Mouse (Mus musculus): ENCODE data around the gene Igfbp4. TPM values are rescaled to one million over a fixed set of nuclear protein-coding genes. Genes with fewer than 3 reads are reported as not detected.

Gene Igfbp4
- polyA plus RNA-seq, 1 experiment from 2014 or later: 440 TPM

DNA sequence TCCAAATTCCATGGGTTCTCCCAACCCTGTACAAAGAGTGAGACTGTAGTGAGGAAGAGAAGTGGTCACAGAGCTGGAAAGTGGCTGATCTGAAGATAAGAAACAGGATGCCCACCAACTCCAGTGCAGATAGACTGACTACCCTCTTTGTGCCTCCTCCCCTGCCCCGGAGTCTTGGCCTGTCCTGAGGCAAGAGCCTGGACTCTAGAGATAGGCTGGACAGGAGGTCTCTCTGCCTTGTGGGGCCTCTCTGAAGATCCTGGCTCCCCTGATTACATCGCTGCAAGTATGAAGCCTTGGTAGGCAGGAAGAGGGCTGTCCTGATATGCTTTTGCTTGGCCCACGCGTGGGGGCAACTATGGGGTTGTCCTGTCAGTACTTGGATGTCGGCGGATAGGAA is 4.8 kb upstream of the Igfbp4 start:
- H3K4me2 ChIP-seq (ENCODE audit: low read depth, low read length): no peak overlapping the region
- H3K27me3 ChIP-seq (ENCODE audit: control insufficient read depth, insufficient read depth, low read length): no peaks in the 10 kb centered on the region
- no peak overlapping the region for H3K9ac ChIP-seq (ENCODE audit: low read length)
- H3K36me3 ChIP-seq (ENCODE audit: control insufficient read depth, insufficient read depth, low read length): no peaks in the 10 kb centered on the region
- 78% methylated on average over 6 of the region's 6 CpGs for WGBS
- H3K9me3 ChIP-seq (replicated peaks; ENCODE audit: control insufficient read depth, low read length): no peaks in the 10 kb centered on the region
- H3K4me3 ChIP-seq (replicated peaks; ENCODE audit: low read length): no peak overlapping the region
- H3K27ac ChIP-seq (ENCODE audit: low read length): no peak overlapping the region
- no peaks in the 10 kb centered on the region; the same call in 1 of the 2 replicates for H3K4me1 ChIP-seq (ENCODE audit: control insufficient read depth, insufficient read depth, low read length)
- ATAC-seq (ENCODE audit: insufficient read depth, low FRiP score): no peak

DNA sequence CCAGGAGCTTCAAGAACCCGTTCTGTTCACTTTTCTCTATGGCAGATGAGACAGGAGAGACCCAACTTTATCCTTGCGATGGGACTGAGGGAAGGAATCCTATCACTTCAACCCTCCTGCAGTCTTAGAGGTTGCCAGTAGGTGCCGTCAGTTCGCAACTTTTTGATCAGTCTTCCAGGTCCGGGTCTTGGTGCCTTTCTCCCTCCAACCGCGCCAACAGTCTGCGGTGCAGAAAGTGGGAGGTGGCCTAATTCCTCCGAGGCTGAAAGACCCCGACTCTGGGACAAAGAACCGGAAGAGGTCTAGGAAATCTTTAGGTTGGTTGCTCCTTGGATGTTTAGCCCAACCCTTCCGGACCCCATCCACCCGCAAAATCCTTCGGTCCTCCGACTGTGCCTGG is 1.3 kb upstream of the Igfbp4 start:
- Histone ChIP-seq H3K9me3 (replicated peaks; ENCODE audit: control insufficient read depth, low read length) (no peaks in the 10 kb centered on the region), H3K36me3 (ENCODE audit: control insufficient read depth, insufficient read depth, low read length) (no peaks in the 10 kb centered on the region), H3K27ac (ENCODE audit: low read length) (peak overlapping the region; percentile 89), H3K27me3 (ENCODE audit: control insufficient read depth, insufficient read depth, low read length) (no peaks in the 10 kb centered on the region), H3K4me1 (ENCODE audit: control insufficient read depth, insufficient read depth, low read length) (peaks cover 13% of the 10 kb centered on the region), H3K4me2 (ENCODE audit: low read depth, low read length) (peak overlapping the region; percentile 92), H3K4me3 (replicated peaks; ENCODE audit: low read length) (peak overlapping the region; percentile 61), H3K9ac (ENCODE audit: low read length) (peak overlapping the region; percentile 88)
- under 1% methylated on average over 15 of the region's 15 CpGs for WGBS
- peak; percentile 65; the same call in 1 of the 2 replicates for ATAC-seq (ENCODE audit: insufficient read depth, low FRiP score)

DNA sequence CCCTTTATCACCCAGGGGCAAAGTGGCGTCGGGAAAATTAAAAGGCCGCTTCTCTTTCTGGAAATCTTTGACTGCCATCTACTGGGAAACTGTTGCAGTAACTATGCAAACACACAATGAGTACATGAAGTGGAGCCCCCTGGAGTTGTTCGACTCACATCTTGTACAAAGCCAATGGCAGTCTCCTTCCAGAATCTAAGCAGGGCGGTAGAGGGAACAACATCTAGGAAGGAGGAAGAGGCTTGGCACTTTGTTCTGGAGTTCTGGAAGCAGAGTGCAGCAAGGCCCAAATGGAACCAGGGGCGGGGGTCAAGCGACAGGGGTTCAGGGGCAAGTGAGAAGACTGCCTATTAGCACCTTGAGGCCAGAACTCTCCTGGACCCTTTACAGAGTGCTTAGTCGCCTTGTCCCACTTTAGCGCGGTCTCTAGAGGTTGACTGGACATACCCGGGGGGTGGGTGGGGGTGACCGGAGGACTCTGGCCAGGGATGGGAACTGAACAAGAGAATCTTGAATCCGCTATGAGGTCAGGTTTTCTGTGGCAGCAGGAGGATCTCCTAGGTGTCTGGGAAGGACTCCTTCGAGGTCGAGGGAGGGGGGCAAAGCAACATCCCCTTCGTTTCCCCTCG is 584 bp upstream of the Igfbp4 start:
- H3K9ac ChIP-seq (ENCODE audit: low read length): peak overlapping the region; percentile 88
- peak overlapping the region; percentile 92 for H3K4me2 ChIP-seq (ENCODE audit: low read depth, low read length)
- H3K4me1 ChIP-seq (ENCODE audit: control insufficient read depth, insufficient read depth, low read length): peaks cover 20% of the 10 kb centered on the region
- peak overlapping the region; percentile 61 for H3K4me3 ChIP-seq (replicated peaks; ENCODE audit: low read length)
- H3K9me3 ChIP-seq (replicated peaks; ENCODE audit: control insufficient read depth, low read length): no peaks in the 10 kb centered on the region
- peak; percentile 22; the same call in 1 of the 2 replicates for ATAC-seq (ENCODE audit: insufficient read depth, low FRiP score)
- 1% methylated on average over 17 of the region's 17 CpGs for WGBS
- peak overlapping the region; percentile 89 for H3K27ac ChIP-seq (ENCODE audit: low read length)
- H3K27me3 ChIP-seq (ENCODE audit: control insufficient read depth, insufficient read depth, low read length): no peaks in the 10 kb centered on the region
- no peaks in the 10 kb centered on the region for H3K36me3 ChIP-seq (ENCODE audit: control insufficient read depth, insufficient read depth, low read length)

DNA sequence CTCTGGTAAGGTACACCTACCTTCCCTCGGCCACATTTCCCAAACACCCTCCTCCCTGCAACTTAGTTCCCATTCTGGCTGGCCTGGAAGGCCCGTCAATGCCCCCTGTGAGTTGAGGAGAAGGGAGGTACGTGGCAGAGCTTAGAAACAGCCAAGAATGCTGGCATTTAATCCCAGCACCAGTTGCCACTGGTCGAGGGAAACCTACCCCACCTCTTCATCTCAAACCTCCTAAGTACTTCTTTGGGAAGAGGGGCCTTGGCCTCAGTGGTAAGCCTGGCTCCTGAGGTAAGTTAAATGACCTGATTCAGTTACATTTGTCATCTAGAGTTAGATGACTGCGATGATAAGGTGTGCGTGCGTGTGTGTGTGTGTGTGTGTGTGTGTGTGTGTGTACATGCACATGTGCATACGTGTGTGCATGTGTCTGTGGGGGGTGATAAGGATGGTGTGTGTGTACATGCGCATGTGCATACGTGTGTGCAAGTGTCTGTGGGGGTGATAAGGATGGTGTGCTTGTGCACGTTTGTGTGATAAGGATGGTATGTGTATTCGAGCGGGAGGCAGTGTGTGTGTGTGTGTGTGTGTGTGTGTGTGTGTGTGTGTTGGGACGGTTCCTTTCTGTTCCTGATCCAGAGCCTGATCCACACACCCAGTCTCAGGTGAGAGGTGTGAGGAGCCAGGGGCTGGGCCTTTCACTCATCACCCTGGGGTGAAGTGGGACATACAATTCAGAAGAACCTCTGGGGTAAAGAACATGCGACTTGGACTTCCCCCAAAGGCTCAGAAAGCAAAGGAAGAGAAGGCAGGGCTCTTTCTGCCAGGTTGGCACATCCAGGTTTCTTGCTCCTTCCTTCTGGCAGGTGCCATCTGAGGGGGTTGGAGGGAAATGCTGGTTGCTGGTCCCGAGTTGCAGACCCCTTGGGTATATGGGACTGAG is 1.1 kb downstream of the Igfbp4 start:
- peak overlapping the region; percentile 61 for H3K4me3 ChIP-seq (replicated peaks; ENCODE audit: low read length)
- peak overlapping the region; percentile 92 for H3K4me2 ChIP-seq (ENCODE audit: low read depth, low read length)
- H3K27ac ChIP-seq (ENCODE audit: low read length): peak overlapping the region; percentile 89
- no peaks in the 10 kb centered on the region for H3K9me3 ChIP-seq (replicated peaks; ENCODE audit: control insufficient read depth, low read length)
- no peak for ATAC-seq (ENCODE audit: insufficient read depth, low FRiP score)
- WGBS: 24% methylated on average over 16 of the region's 16 CpGs
- H3K27me3 ChIP-seq (ENCODE audit: control insufficient read depth, insufficient read depth, low read length): no peaks in the 10 kb centered on the region
- no peaks in the 10 kb centered on the region for H3K36me3 ChIP-seq (ENCODE audit: control insufficient read depth, insufficient read depth, low read length)
- H3K4me1 ChIP-seq (ENCODE audit: control insufficient read depth, insufficient read depth, low read length): peaks cover 34% of the 10 kb centered on the region
- H3K9ac ChIP-seq (ENCODE audit: low read length): peak overlapping the region; percentile 88

DNA sequence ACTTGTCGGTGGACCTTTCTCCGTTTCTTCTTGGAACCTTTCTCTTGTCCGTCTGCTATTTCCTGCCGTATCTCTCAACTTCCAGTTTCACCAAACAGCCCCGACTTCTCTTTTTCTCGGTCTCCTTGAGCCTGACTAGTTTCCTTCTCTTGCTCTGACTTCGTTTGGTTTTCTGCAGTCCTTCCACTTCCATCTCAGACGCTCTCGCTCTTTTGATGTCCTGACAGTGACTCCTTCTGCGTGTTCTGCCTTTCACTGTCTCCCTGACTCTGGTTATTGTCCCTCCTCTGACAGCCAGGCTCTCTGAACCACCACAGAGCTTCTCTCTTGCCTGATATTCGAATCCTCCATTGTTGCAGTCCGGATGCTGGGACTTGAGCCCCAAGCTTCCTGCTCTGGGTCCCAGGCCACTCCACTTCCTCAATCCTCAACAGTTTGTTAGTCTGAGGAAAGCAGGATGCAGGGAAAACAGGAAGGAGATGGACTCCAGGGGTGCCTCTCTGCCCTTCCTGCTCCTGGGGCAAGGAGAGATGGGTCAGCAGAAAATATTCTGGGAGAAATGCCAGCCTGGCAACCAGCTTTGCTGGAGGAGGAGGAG is 1.9 kb downstream of the Igfbp4 start:
- Histone ChIP-seq H3K4me3 (replicated peaks; ENCODE audit: low read length) (peak overlapping the region; percentile 61), H3K36me3 (ENCODE audit: control insufficient read depth, insufficient read depth, low read length) (no peaks in the 10 kb centered on the region), H3K27ac (ENCODE audit: low read length) (peak overlapping the region; percentile 89), H3K27me3 (ENCODE audit: control insufficient read depth, insufficient read depth, low read length) (no peaks in the 10 kb centered on the region), H3K4me2 (ENCODE audit: low read depth, low read length) (peak overlapping the region; percentile 92), H3K9me3 (replicated peaks; ENCODE audit: control insufficient read depth, low read length) (no peaks in the 10 kb centered on the region), H3K9ac (ENCODE audit: low read length) (peak overlapping the region; percentile 88), H3K4me1 (ENCODE audit: control insufficient read depth, insufficient read depth, low read length) (peaks cover 39% of the 10 kb centered on the region)
- no peak for ATAC-seq (ENCODE audit: insufficient read depth, low FRiP score)
- WGBS: 25% methylated on average over 12 of the region's 12 CpGs

DNA sequence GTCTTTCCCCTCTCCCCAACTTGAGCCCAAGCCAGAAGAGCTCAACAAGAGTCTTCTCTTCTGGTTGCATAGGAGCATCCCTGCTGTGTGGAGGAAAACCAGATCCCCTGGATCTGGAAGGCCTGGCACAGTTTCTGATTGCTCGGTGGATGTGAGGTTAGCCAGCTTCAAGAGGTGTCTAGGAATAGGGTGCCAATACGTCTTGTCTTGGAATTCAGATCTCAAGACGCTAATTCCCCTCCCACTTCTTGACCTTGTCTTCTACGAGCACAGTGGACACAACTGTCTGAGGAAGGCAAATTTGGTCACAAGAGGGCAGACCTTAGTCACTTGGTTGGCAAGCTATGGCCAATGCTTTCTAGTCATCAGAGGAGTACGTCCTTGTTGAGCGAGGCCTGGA is 2.6 kb downstream of the Igfbp4 start:
- Histone ChIP-seq H3K27ac (ENCODE audit: low read length) (no peak overlapping the region), H3K9me3 (replicated peaks; ENCODE audit: control insufficient read depth, low read length) (no peaks in the 10 kb centered on the region)

DNA sequence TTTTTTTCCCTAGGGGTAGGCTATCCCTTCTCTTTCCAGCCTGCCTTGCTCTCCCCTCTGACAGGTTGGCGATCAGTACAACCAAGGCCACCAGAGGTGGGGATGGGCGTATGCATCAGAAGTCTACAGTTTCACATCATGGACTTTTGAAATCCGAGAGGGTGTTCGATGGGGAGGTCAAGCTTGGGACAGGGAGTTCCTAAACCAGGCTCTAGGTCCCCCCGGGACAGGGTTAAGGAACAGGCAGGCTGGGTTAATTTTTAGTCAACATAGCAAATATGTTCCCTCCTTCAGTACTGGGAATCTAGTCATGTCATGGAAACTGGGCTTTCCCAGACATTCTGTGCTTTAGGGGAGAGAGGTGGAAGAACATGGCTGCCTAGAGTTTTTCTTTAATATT is 3.3 kb downstream of the Igfbp4 start:
- Histone ChIP-seq H3K4me1 (ENCODE audit: control insufficient read depth, insufficient read depth, low read length) (peaks cover 43% of the 10 kb centered on the region), H3K27me3 (ENCODE audit: control insufficient read depth, insufficient read depth, low read length) (no peaks in the 10 kb centered on the region), H3K9me3 (replicated peaks; ENCODE audit: control insufficient read depth, low read length) (no peaks in the 10 kb centered on the region), H3K27ac (ENCODE audit: low read length) (no peak overlapping the region), H3K9ac (ENCODE audit: low read length) (no peak overlapping the region), H3K4me3 (replicated peaks; ENCODE audit: low read length) (no peak overlapping the region), H3K4me2 (ENCODE audit: low read depth, low read length) (peak overlapping the region; percentile 23; the same call in 1 of the 2 replicates), H3K36me3 (ENCODE audit: control insufficient read depth, insufficient read depth, low read length) (peaks cover 5% of the 10 kb centered on the region; the same call in 1 of the 2 replicates)
- 63% methylated on average over 5 of the region's 5 CpGs for WGBS
- ATAC-seq (ENCODE audit: insufficient read depth, low FRiP score): no peak

More for the DNA sequence above, 2.6 kb downstream of the Igfbp4 start:
- H3K9ac ChIP-seq (ENCODE audit: low read length): no peak overlapping the region
- no peaks in the 10 kb centered on the region for H3K36me3 ChIP-seq (ENCODE audit: control insufficient read depth, insufficient read depth, low read length)
- peaks cover 43% of the 10 kb centered on the region for H3K4me1 ChIP-seq (ENCODE audit: control insufficient read depth, insufficient read depth, low read length)
- H3K4me2 ChIP-seq (ENCODE audit: low read depth, low read length): peak overlapping the region; percentile 38
- 54% methylated on average over 6 of the region's 6 CpGs for WGBS
- H3K27me3 ChIP-seq (ENCODE audit: control insufficient read depth, insufficient read depth, low read length): no peaks in the 10 kb centered on the region
- peak overlapping the region; percentile 6 for H3K4me3 ChIP-seq (replicated peaks; ENCODE audit: low read length)
- ATAC-seq (ENCODE audit: insufficient read depth, low FRiP score): no peak

DNA sequence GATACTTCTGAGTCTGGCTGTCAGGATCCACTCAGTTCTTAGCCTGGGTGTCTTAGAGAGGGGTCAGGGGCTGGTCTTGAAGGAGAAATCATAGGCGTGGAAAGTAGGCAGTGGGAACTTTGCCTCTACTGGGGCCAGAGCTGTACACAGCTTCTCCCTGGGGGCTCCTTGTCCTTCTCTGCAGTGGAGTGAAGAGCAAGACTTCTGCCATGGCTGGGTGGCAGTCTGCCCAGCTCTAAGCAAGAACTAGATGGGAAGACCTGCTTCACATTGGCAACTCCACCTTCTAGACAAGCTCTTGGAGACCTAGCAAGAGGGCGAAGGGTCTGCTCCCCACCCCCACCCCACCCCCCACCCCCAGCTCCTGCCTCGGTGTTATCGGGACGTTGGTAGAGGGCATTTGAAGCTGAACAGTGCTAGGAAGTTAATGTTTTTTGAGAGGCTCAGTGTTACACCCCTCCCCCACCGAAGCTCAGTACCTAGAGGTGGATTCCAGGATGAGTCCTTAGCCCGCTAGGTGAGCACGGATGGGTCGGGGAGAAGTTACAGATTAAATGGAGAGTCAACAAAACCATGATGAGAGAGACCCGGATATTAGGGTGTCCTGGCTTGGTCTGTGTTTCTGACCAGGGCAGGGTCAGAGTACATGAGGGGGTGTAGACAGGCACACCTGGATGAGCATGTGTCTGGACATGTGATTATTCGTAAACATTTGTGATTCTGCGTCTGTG is 4.3 kb downstream of the Igfbp4 start:
- peaks cover 43% of the 10 kb centered on the region for H3K4me1 ChIP-seq (ENCODE audit: control insufficient read depth, insufficient read depth, low read length)
- no peak overlapping the region for H3K27ac ChIP-seq (ENCODE audit: low read length)
- H3K4me3 ChIP-seq (replicated peaks; ENCODE audit: low read length): 0 out of 2 replicates have a peak overlapping the region, but pooled peaks have one; percentile 4
- H3K4me2 ChIP-seq (ENCODE audit: low read depth, low read length): peak overlapping the region; percentile 23; the same call in 1 of the 2 replicates
- H3K9ac ChIP-seq (ENCODE audit: low read length): peak overlapping the region; percentile 19; the same call in 1 of the 2 replicates
- peaks cover 11% of the 10 kb centered on the region; the same call in 1 of the 2 replicates for H3K36me3 ChIP-seq (ENCODE audit: control insufficient read depth, insufficient read depth, low read length)
- ATAC-seq (ENCODE audit: insufficient read depth, low FRiP score): no peak
- H3K9me3 ChIP-seq (replicated peaks; ENCODE audit: control insufficient read depth, low read length): no peaks in the 10 kb centered on the region
- no peaks in the 10 kb centered on the region for H3K27me3 ChIP-seq (ENCODE audit: control insufficient read depth, insufficient read depth, low read length)
- 48% methylated on average over 12 of the region's 12 CpGs for WGBS

Data from stomach, embryonic 16.5 days (tissue).